Mouse (Mus musculus) MEL (cell line): ENCODE measurements around the gene Fam107b. TPM values are rescaled to one million over a fixed set of nuclear protein-coding genes. Genes with fewer than 3 reads are reported as not detected.

Experiments
- DNase-seq: peaks from one replicate; pipeline ENCODE4 v3.0.0; 2011; ENCODE audit warnings: low read depth, low spot score
- H3K27ac ChIP-seq: 2 replicates; pipeline ENCODE4 v1.5.1; 2012; ENCODE audit warnings: low read depth, mild to moderate bottlenecking, control low read depth, low read length, moderate library complexity; ENCODE audit not compliant: control insufficient read depth
- H3K27me3 ChIP-seq, 2 experiments: fragments of 150-350 bp in 1 of 2; sonication (generic) in 1 of 2; 2 replicates each; pipeline ENCODE4 v1.6.1; 2012; ENCODE audit warnings: low read length in 2 of 2, mild to moderate bottlenecking in 2 of 2, improper control_type of control experiment in 1 of 2, moderate library complexity in 1 of 2; ENCODE audit not compliant: insufficient read depth in 2 of 2, control insufficient read depth in 1 of 2
- H3K36me3 ChIP-seq, 2 experiments: 2 replicates each; pipeline ENCODE4 v1.6.1; 2012 to 2014; ENCODE audit warnings: low read length in 2 of 2, improper control_type of control experiment in 1 of 2, inconsistent platforms in 1 of 2, mild to moderate bottlenecking in 1 of 2; ENCODE audit not compliant: insufficient read depth in 2 of 2, control insufficient read depth in 1 of 2
- H3K4me1 ChIP-seq, 2 experiments: fragments of 150-350 bp in 1 of 2; sonication (generic) in 1 of 2; 2 replicates each; pipeline ENCODE4 v1.6.1; 2012; ENCODE audit warnings: low read length in 2 of 2, improper control_type of control experiment in 1 of 2, mild to moderate bottlenecking in 1 of 2; ENCODE audit not compliant: insufficient read depth in 2 of 2, control insufficient read depth in 1 of 2
- H3K4me3 ChIP-seq, 2 experiments: fragments of 150-350 bp in 1 of 2; sonication (generic) in 1 of 2; 2 replicates each; pipeline ENCODE4 v1.5.1; 2012; ENCODE audit warnings: low read depth in 2 of 2, low read length in 2 of 2, mild to moderate bottlenecking in 2 of 2, moderate library complexity in 2 of 2, control low read depth in 1 of 2, improper control_type of control experiment in 1 of 2; ENCODE audit not compliant: control insufficient read depth in 1 of 2, insufficient read depth in 1 of 2
- H3K79me2 ChIP-seq: 2 replicates; pipeline ENCODE4 v1.6.1; 2012; ENCODE audit warnings: mild to moderate bottlenecking, low read length, moderate library complexity; ENCODE audit not compliant: control insufficient read depth, poor library complexity, insufficient read depth
- H3K9ac ChIP-seq: 2 replicates; pipeline ENCODE4 v1.6.1; 2012; ENCODE audit warnings: low read depth, mild to moderate bottlenecking, control low read depth, low read length, moderate library complexity; ENCODE audit not compliant: control insufficient read depth, poor library complexity, severe bottlenecking
- H3K9me3 ChIP-seq: fragments of 150-350 bp; sonication (generic); replicated peaks from 2 replicates; pipeline ENCODE4 v1.6.1; 2012; ENCODE audit warnings: mild to moderate bottlenecking, low read length, improper control_type of control experiment, moderate library complexity; ENCODE audit not compliant: insufficient read depth
- CHD2 ChIP-seq: IDR thresholded peaks from 2 replicates; pipeline ENCODE4 v1.6.1; 2011; ENCODE audit warnings: low read length, improper control_type of control experiment
- CTCF ChIP-seq, 3 experiments: IDR thresholded peaks in 2 of 3; conservative IDR thresholded peaks in 1 of 3; 2 replicates each; pipeline ENCODE4 v1.5.1; 2011 to 2012; ENCODE audit warnings: low read length in 3 of 3, low read depth in 2 of 3, mild to moderate bottlenecking in 2 of 3, improper control_type of control experiment in 1 of 3, inconsistent platforms in 1 of 3, mixed read lengths in 1 of 3, moderate library complexity in 1 of 3; ENCODE audit not compliant: control insufficient read depth in 1 of 3, insufficient read depth in 1 of 3, poor library complexity in 1 of 3, severe bottlenecking in 1 of 3
- ELF1 ChIP-seq: IDR thresholded peaks from 2 replicates; pipeline ENCODE4 v1.6.1; 2014; ENCODE audit warnings: low read depth, mild to moderate bottlenecking, inconsistent platforms, low read length, improper control_type of control experiment, moderate library complexity
- EP300 ChIP-seq, 2 experiments: IDR thresholded peaks; 2 replicates each; pipeline ENCODE4 v1.6.1; 2011; ENCODE audit warnings: improper control_type of control experiment in 2 of 2, low read length in 2 of 2, low read depth in 1 of 2, mild to moderate bottlenecking in 1 of 2
- ETS1 ChIP-seq: IDR thresholded peaks from 2 replicates; pipeline ENCODE4 v1.6.1; 2012; ENCODE audit warnings: low read depth, mild to moderate bottlenecking, inconsistent platforms, low read length, improper control_type of control experiment, moderate library complexity
- GABPA ChIP-seq: IDR thresholded peaks from 2 replicates; pipeline ENCODE4 v1.6.1; 2012; ENCODE audit warnings: low read depth, mild to moderate bottlenecking, inconsistent platforms, low read length, improper control_type of control experiment, moderate library complexity
- HCFC1 ChIP-seq: IDR thresholded peaks from 2 replicates; pipeline ENCODE4 v1.6.1; 2012; ENCODE audit warnings: low read depth, mild to moderate bottlenecking, inconsistent platforms, low read length, improper control_type of control experiment, moderate library complexity
- JUND ChIP-seq: IDR thresholded peaks from 2 replicates; pipeline ENCODE4 v1.6.1; 2011; ENCODE audit warnings: low read depth, mild to moderate bottlenecking, improper control_type of control experiment, low read length
- KAT2A ChIP-seq: conservative IDR thresholded peaks from 2 replicates; pipeline ENCODE4 v1.6.1; 2012; ENCODE audit warnings: low read depth, low read length, improper control_type of control experiment, inconsistent platforms
- MAFK ChIP-seq: IDR thresholded peaks from 2 replicates; pipeline ENCODE4 v1.6.1; 2011; ENCODE audit warnings: low read depth, mild to moderate bottlenecking, low read length, improper control_type of control experiment, borderline replicate concordance
- MAX ChIP-seq: IDR thresholded peaks from 2 replicates; pipeline ENCODE4 v1.6.1; 2011; ENCODE audit warnings: low read length, improper control_type of control experiment
- MAZ ChIP-seq: IDR thresholded peaks from 2 replicates; pipeline ENCODE4 v1.6.1; 2012; ENCODE audit warnings: low read depth, mild to moderate bottlenecking, inconsistent platforms, low read length, improper control_type of control experiment
- MEF2A ChIP-seq: IDR thresholded peaks from 2 replicates; pipeline ENCODE4 v1.6.1; 2014; ENCODE audit warnings: low read depth, mild to moderate bottlenecking, inconsistent platforms, low read length, improper control_type of control experiment; ENCODE audit not compliant: poor library complexity, insufficient replicate concordance, severe bottlenecking; ENCODE audit errors: extremely low read depth
- MYB ChIP-seq: IDR thresholded peaks from 2 replicates; pipeline ENCODE4 v1.6.1; 2011; ENCODE audit warnings: mild to moderate bottlenecking, low read depth, low read length, improper control_type of control experiment
- MYC ChIP-seq: IDR thresholded peaks from 2 replicates; pipeline ENCODE4 v1.6.1; 2011; ENCODE audit warnings: low read depth, mild to moderate bottlenecking, low read length, improper control_type of control experiment, moderate library complexity
- POLR2A ChIP-seq, 2 experiments: IDR thresholded peaks; 2 replicates each; pipeline ENCODE4 v1.6.1; 2011 to 2012; ENCODE audit warnings: low read length in 2 of 2, mild to moderate bottlenecking in 2 of 2, control low read depth in 1 of 2, improper control_type of control experiment in 1 of 2, low read depth in 1 of 2, moderate library complexity in 1 of 2; ENCODE audit not compliant: control insufficient read depth in 1 of 2, insufficient read depth in 1 of 2, poor library complexity in 1 of 2
- POLR2AphosphoS2 ChIP-seq: IDR thresholded peaks from 2 replicates; pipeline ENCODE4 v1.6.1; 2011; ENCODE audit warnings: low read length, improper control_type of control experiment
- POLR2AphosphoS5 ChIP-seq: IDR thresholded peaks from 2 replicates; pipeline ENCODE4 v1.6.1; 2012; ENCODE audit warnings: low read depth, borderline replicate concordance, mild to moderate bottlenecking, inconsistent platforms, low read length, moderate library complexity, mixed read lengths
- RAD21 ChIP-seq: IDR thresholded peaks from 2 replicates; pipeline ENCODE4 v1.6.1; 2011; ENCODE audit warnings: mild to moderate bottlenecking, low read depth, low read length, improper control_type of control experiment
- RCOR1 ChIP-seq: IDR thresholded peaks from 2 replicates; pipeline ENCODE4 v1.6.1; 2012; ENCODE audit warnings: low read depth, mild to moderate bottlenecking, inconsistent platforms, low read length, improper control_type of control experiment
- SIN3A ChIP-seq: IDR thresholded peaks from 2 replicates; pipeline ENCODE4 v1.6.1; 2012; ENCODE audit warnings: low read length, improper control_type of control experiment, inconsistent platforms
- TCF12 ChIP-seq: IDR thresholded peaks from 2 replicates; pipeline ENCODE4 v1.6.1; 2014; ENCODE audit warnings: low read depth, mild to moderate bottlenecking, inconsistent platforms, low read length, improper control_type of control experiment, moderate library complexity
- USF1 ChIP-seq: IDR thresholded peaks from 2 replicates; pipeline ENCODE4 v1.6.1; 2014; ENCODE audit warnings: low read depth, mild to moderate bottlenecking, inconsistent platforms, low read length, improper control_type of control experiment, moderate library complexity
- ZC3H11A ChIP-seq: IDR thresholded peaks from 2 replicates; pipeline ENCODE4 v1.6.1; 2012; ENCODE audit warnings: low read depth, mild to moderate bottlenecking, inconsistent platforms, low read length, improper control_type of control experiment
- ZKSCAN1 ChIP-seq: IDR thresholded peaks from 2 replicates; pipeline ENCODE4 v1.6.1; 2012; ENCODE audit warnings: low read depth, mild to moderate bottlenecking, inconsistent platforms, low read length, improper control_type of control experiment, moderate library complexity
- ZNF384 ChIP-seq: IDR thresholded peaks from 2 replicates; pipeline ENCODE4 v1.6.1; 2012; ENCODE audit warnings: low read depth, mild to moderate bottlenecking, inconsistent platforms, low read length, improper control_type of control experiment
- polyA plus RNA-seq, 2 experiments: library from polyadenylated mRNA; stranded (reverse) in 1 of 2; unstranded in 1 of 2; fragments of >175 nt in 1 of 2; fragments of >200 nt in 1 of 2; gene quantifications; 2 replicates each; pipeline versions ENCODE4 v1.2.1 to v1.2.4; 2012; ENCODE audit warnings: low replicate concordance in 2 of 2, low read depth in 1 of 2; ENCODE audit not compliant: insufficient read length in 2 of 2, insufficient read depth in 1 of 2, missing spikeins in 1 of 2
- total RNA-seq: library from RNA; depleted of rRNA; stranded (reverse); fragments of 300-350 nt; gene quantifications from 2 replicates; pipeline ENCODE4 v1.2.3, GENCODE M21; 2012

The Fam107b gene
- total and polyA plus RNA-seq, 3 experiments: 10.0 to 15.5 TPM; not detected in 1

DNA sequence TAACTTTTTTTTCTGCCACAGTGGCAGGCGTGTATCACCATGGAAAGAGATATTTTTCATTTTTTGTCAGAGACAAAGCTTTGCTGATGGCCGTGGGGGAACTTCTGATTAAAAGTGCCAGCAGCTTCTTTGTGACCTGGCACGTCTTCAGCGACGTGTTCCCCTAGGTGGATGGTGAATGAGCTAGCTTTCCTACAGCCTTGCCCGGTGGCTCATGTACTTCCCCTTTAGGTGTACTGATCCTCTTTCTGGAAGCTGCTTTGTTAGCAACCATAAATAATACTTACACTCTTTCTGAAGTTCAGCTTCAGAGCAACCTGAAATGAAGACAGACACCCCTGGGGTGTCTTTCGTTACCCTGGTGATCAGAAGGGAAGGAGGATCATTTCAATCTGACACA, 3.6 kb downstream of the Fam107b start:
- H3K9me3 ChIP-seq: no peaks in the 10 kb centered on the region
- no peak overlapping the region for H3K4me3 ChIP-seq
- TF ChIP-seq CTCF (IDR thresholded peaks at IDR 0.05 in 2 of 3, conservative IDR thresholded peaks at IDR 0.05 in 1 of 3; ENCODE audit: control insufficient read depth in 1 of 3, insufficient read depth in 1 of 3, low read depth in 2 of 3, low read length in 3 of 3, poor library complexity in 1 of 3, severe bottlenecking in 1 of 3) (no peak), MAZ (no peak), ZNF384 (no peak), HCFC1 (no peak), TCF12 (no peak), ZKSCAN1 (no peak), GABPA (no peak), MAX (no peak), JUND (no peak), RCOR1 (no peak), MAFK (no peak), EP300 (IDR thresholded peaks at IDR 0.05; ENCODE audit: low read depth in 1 of 2, low read length in 2 of 2) (no peak)
- H3K4me1 ChIP-seq: peaks cover 0 to 3% of the 10 kb centered on the region in 2 experiments; a peak in 1 of 4 replicates
- H3K27me3 ChIP-seq: peaks cover 0 to 2% of the 10 kb centered on the region in 2 experiments; a peak in 1 of 4 replicates
- DNase-seq: peak; percentile 25
- no peaks in the 10 kb centered on the region for H3K79me2 ChIP-seq
- H3K27ac ChIP-seq: no peak overlapping the region
- H3K9ac ChIP-seq: no peak overlapping the region
- no peaks in the 10 kb centered on the region for H3K36me3 ChIP-seq

- H3K9me3 ChIP-seq: no peaks in the 10 kb centered on the region
- H3K4me1 ChIP-seq: peaks cover 0 to 3% of the 10 kb centered on the region in 2 experiments; a peak in 1 of 4 replicates
- no peak overlapping the region for H3K4me3 ChIP-seq
- H3K79me2 ChIP-seq: no peaks in the 10 kb centered on the region
- H3K36me3 ChIP-seq: no peaks in the 10 kb centered on the region
- H3K9ac ChIP-seq: no peak overlapping the region
- no peak for TF ChIP-seq POLR2AphosphoS2
- TF ChIP-seq ETS1: no peak
- TF ChIP-seq MYC: no peak
- no peak for TF ChIP-seq SIN3A
- no peak for TF ChIP-seq CTCF (IDR thresholded peaks at IDR 0.05 in 2 of 3, conservative IDR thresholded peaks at IDR 0.05 in 1 of 3; ENCODE audit: control insufficient read depth in 1 of 3, insufficient read depth in 1 of 3, low read depth in 2 of 3, low read length in 3 of 3, poor library complexity in 1 of 3, severe bottlenecking in 1 of 3)
- TF ChIP-seq POLR2A (IDR thresholded peaks at IDR 0.05; ENCODE audit: control insufficient read depth in 1 of 2, insufficient read depth in 1 of 2, low read depth in 1 of 2, low read length in 2 of 2, poor library complexity in 1 of 2): no peak
- TF ChIP-seq KAT2A: no peak
- TF ChIP-seq USF1: no peak
- TF ChIP-seq MAFK: no peak
- TF ChIP-seq POLR2AphosphoS5: no peak
- no peak for TF ChIP-seq MAZ
- TF ChIP-seq MYB: no peak
- TF ChIP-seq ELF1: no peak
- no peak for TF ChIP-seq MEF2A
- no peak for TF ChIP-seq CHD2
- no peak for TF ChIP-seq RAD21
- TF ChIP-seq ZC3H11A: no peak
- no peak for TF ChIP-seq JUND
- TF ChIP-seq, all 39 proteins: peak for 0
- Histone ChIP-seq H3K27me3 (peaks cover 0 to 2% of the 10 kb centered on the region in 2 experiments; a peak in 1 of 4 replicates), H3K27ac (no peak overlapping the region)
- DNase-seq: no peak
Observed at GRCm38 (mm10) chr2:3575140-3575539, 4.9 kb downstream of the Fam107b start.
